Mouse (Mus musculus) megakaryocyte-erythroid progenitor cell, adult 5-6 weeks (primary cell): ENCODE measurements around the gene Eipr1. TPM values are rescaled to one million over a fixed set of nuclear protein-coding genes. Genes with fewer than 3 reads are reported as not detected.
"Not testable (repeated sequence)": the region's sequence is repeated elsewhere in the genome, so short reads cannot be mapped to it uniquely, and the experiment has no call there.

Experiments
- ATAC-seq: replicated peaks from 2 replicates; pipeline ENCODE4 v1.8.0; 2016; ENCODE audit warnings: mild to moderate bottlenecking, inconsistent platforms; ENCODE audit not compliant: severe bottlenecking, poor library complexity, low FRiP score, low TSS enrichment
- total RNA-seq, 2 experiments: library from RNA; stranded (forward) in 1 of 2; stranded (reverse) in 1 of 2; fragments of 200-1000, 215-1000 nt in 1 of 2; fragments of >200 nt in 1 of 2; fragmentation: Nextera tagmentation in 1 of 2; gene quantifications; 2 replicates each; pipeline ENCODE4 v1.2.3; 2014 to 2017

Gene Eipr1
- total RNA-seq, 2 experiments from 2014 or later: 29.6 to 30.0 TPM

GRCm38 (mm10) chr12:28912351-28912936, 160.8 kb downstream of the Eipr1 start:
- no peak for ATAC-seq

- no peak for ATAC-seq
These were observed 161.5 kb downstream of the Eipr1 start for GRCm38 (mm10) chr12:28913099-28913498.

DNA sequence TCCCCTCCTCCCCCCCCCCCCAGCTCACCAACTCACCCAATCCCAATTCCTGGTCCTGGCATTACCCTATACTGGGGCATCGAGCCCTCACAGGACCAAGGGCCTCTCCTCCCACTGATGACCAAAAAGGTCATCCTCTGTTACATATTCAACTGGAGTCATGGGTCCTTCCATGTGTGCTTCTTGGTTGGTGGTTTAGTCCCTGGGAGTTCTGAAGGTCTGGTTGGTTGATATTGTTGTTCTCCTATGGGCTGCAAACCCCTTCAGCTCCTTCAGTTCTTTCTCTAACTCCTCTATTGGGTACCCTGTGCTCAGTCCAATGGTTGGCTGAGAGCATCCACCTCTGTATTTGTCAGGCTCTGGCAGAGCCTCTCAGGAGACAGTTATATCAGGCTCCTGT, 162.5 kb downstream of the Eipr1 start:
- not testable (repeated sequence) for ATAC-seq

Other genes starting within 250 kb of the Eipr1 start
- gene Dcdc2c, start 199.4 kb upstream of the Eipr1 start, total RNA-seq (2014; fragmentation: Nextera tagmentation): not detected in 2 replicates
- gene Dcdc2c, start 199.4 kb upstream of the Eipr1 start, total RNA-seq (2017): not detected in 2 replicates
- gene Allc, start 169.3 kb upstream of the Eipr1 start, total RNA-seq (2014; fragmentation: Nextera tagmentation): not detected in 2 replicates
- gene Allc, start 169.3 kb upstream of the Eipr1 start, total RNA-seq (2017): not detected in 2 replicates
- gene Colec11, start 128.4 kb upstream of the Eipr1 start, total RNA-seq (2014; fragmentation: Nextera tagmentation): not detected in 2 replicates
- gene Colec11, start 128.4 kb upstream of the Eipr1 start, total RNA-seq (2017): 0.99 TPM in 1 of 2 replicates, not detected in the other
- 3,723 and 3,737 TPM in 2 replicates for gene Rps7, start 115.8 kb upstream of the Eipr1 start, total RNA-seq (2014; fragmentation: Nextera tagmentation)
- gene Rps7, start 115.8 kb upstream of the Eipr1 start, total RNA-seq (2017): 4,053 and 5,358 TPM in 2 replicates
- gene Rnaseh1, start 102.2 kb upstream of the Eipr1 start, total RNA-seq (2014; fragmentation: Nextera tagmentation): 18.9 and 31.1 TPM in 2 replicates
- gene Rnaseh1, start 102.2 kb upstream of the Eipr1 start, total RNA-seq (2017): 11.0 and 27.5 TPM in 2 replicates
- 67.5 and 76.4 TPM in 2 replicates for gene Adi1, start 76.6 kb upstream of the Eipr1 start, total RNA-seq (2014; fragmentation: Nextera tagmentation)
- 25.8 and 33.8 TPM in 2 replicates for gene Adi1, start 76.6 kb upstream of the Eipr1 start, total RNA-seq (2017)
- gene Trappc12, start 1.3 kb upstream of the Eipr1 start, total RNA-seq (2014; fragmentation: Nextera tagmentation): 49.1 and 67.5 TPM in 2 replicates
- 58.3 and 64.0 TPM in 2 replicates for gene Trappc12, start 1.3 kb upstream of the Eipr1 start, total RNA-seq (2017)